Mouse (Mus musculus) erythroid progenitor cell, adult 5-6 weeks (primary cell): ENCODE results near the gene Dock7. TPM values are rescaled to one million over a fixed set of nuclear protein-coding genes. Genes with fewer than 3 reads are reported as not detected.

ENCODE experiments used
- ATAC-seq: replicated peaks from 2 replicates; pipeline ENCODE4 v1.8.0; 2016; ENCODE audit warnings: moderate number of reproducible peaks, mild to moderate bottlenecking, moderate TSS enrichment, inconsistent platforms; ENCODE audit not compliant: poor library complexity, low FRiP score, severe bottlenecking
- total RNA-seq, 2 experiments: library from RNA; stranded (forward) in 1 of 2; stranded (reverse) in 1 of 2; fragments of 150-400 nt in 1 of 2; fragments of 186-747, 209-891 nt in 1 of 2; gene quantifications; 2 replicates each; pipeline versions ENCODE4 v1.2.3 to v1.2.4; 2015 to 2017; ENCODE audit warnings: low replicate concordance in 2 of 2

Gene Dock7
- 2.5 and 5.8 TPM in 2 replicates for total RNA-seq (2015; ENCODE audit: low replicate concordance)
- 5.6 and 11.2 TPM in 2 replicates for total RNA-seq (2017; ENCODE audit: low replicate concordance)

DNA sequence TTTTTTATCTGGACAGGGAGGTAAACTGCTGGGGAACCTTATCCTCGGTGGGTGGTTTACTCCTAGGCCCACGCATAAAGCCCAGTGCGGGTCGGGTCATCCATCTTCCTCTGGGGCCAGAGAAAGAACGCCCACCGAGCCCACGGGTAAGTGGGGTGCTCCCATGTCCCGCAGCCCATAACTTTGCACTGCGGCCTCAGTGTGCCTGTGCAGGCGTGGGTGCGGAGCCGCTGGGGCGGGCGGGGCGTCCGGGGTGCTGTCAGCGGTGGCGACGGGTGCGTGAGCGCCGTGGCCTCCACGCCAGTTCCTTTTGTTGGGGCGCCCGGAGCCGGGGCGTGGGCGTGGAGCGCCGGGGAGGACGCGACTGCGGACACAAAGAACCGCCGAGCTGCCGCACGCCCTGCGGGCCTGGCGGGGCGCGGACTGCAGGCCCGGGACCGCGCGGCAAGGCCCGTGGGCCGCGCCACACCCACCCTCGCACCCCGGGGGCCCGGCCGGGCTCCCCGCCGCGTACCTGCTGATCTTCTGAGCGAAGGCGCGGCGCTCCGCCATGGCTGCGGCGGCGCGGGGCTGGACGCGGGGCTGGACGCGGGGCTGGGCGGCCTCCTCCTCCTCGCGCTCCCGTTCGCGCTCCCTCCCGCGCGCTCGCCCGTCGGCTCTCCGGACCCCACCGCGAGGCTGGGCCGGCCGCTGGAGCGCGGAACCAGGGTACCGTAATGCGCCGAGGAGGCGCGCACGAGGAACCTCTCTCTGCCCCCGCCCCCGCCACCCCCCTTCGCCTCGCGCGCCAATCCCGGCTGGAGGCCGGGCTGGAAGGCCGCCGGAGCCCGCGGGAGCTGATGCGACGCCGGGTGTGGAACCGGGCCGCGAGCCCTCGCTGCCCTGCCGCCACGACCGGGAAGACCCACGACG, at the start of gene Dock7:
Dock7 (minus strand) TSS at position 705 of the 912 bp plus-strand sequence.
- peak; percentile 71 for ATAC-seq

DNA sequence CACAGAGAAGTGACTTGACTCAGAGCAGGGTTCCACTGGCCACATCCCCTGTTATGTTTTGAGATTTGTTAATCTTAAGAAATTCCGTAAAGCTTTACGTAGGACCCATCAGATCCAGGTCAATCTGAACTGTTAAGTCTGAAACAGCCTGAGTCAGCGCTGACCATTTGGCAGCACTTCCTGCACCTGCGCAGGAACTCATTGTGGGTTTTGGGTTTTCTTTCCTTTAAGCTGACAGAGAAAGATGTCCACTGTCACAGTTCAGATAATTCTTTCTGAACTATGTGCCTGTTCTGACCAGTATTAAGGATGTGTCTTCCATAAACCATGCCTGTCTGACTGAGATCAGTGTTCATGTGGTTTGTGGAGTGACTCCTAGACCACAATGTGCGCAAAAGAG, 48.2 kb upstream of the Dock7 start:
- no peak for ATAC-seq

DNA sequence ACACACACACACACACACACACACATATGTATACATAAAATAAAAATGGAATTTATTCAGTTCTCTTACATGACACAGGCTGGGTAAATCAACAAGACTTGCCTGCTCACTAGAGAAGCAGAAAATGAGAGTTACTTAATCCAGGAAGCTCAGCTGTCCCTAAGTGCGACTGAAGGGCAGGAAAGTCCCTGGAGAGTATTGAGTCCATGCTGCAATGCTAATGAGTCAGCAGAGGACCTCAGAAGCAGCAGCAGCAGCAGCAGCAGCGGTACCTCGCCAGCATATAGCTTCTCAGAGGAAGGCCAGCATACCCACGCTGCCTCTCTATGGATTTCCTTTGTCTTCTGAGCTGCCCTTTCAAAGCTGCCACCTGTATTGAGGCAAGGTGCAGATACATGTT, 42.8 kb upstream of the Dock7 start:
- ATAC-seq = no peak

DNA sequence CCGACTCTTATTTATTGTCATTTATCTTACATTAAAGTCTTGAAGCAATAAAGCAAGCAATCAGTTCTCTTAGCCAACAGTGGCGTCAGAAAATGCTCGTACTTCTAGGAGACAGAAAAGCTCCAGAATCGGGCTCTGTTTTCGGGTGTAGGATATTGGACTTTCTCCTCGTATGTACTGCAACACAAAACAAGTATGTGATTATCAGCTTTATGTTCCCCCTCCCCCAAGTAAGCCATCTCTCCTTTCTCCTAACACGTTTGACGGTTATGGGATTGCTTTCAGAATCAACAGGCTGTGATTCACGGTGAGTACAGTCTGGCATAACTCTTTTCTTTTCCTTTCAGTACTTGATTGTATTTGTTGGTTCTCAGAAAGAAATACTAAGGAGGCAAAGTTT, 42.3 kb upstream of the Dock7 start:
- no peak for ATAC-seq

DNA sequence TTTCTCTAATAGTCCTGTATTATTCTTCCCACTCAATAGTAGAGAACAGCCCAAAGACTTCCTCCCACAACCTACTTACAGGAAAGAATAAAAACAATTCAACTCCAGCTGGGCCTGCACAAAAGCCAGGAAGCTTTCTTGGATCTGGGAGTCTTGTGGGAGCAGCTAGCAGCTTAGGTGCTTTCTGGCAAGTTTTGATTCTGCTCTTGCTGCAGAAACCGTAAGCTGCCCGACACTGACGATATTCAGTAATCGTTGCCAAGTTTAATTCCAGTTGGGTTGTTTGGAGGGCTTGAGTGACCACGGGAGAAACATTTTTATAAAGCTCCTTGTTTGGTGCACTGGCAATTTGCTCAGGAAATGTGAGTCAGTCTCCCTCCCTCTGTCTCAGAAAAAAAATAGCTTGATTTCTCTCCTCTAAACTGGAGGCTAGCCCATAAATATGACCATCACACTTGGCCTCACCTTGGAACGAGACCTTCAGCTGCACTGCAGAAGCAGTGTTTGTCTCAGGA, 40.8 kb upstream of the Dock7 start:
- no peak for ATAC-seq

DNA sequence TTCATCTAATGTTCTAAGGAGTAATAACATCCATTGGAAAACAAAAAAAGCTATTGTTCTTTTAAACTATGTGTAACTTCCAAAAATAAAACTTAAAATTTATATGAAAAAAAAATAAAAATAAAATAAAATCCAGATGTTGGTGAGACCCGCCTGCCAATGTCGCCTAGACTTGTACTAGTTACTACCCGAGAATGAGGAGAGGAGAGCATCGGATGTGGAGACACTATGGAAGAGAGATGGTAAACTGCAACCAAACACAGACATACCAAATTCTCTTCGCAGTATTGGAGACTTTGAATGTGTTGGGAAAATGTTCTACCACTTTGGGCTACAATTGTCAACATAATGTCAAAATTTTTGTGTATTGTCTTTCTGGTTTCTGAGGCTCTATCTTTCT, 40.2 kb upstream of the Dock7 start:
- no peak for ATAC-seq

DNA sequence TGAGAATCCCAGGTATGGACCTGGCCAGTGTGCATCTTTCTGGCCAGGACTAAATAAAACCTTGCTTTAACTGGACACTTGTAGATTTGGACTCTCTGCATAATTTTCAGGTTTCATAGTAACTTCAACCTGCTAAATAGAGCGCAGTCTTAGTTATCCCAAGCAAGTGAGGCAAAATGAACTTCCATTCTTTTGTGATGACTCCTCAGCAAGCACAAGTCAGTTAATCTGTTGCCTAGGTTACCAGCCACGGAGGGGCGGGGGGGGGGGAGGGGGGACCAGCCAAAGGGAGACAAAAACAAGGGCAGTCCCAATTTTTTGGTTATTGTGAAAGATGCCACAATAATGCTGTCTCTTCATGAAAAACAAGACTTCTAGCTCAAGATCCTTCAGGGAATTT, 39.7 kb upstream of the Dock7 start:
- no peak for ATAC-seq

DNA sequence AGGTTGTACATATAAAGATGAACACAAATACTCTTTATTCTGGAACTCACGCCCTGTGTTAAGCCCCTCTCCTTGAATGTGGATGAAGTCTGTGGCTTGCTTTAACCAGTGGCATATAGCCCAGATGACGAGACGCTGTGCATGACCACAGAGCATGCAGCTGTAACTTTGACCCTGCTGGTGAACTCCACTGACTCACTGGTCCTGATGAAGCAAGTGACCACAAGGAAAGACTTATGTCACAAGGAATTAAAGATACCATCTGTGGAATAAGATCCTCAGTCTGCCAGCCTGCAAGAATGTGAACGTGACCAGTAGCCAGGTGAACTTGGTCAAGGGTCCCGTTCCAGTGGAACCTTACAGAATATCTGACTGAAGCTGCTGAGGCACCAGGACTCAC, 37.8 kb upstream of the Dock7 start:
- no peak for ATAC-seq

DNA sequence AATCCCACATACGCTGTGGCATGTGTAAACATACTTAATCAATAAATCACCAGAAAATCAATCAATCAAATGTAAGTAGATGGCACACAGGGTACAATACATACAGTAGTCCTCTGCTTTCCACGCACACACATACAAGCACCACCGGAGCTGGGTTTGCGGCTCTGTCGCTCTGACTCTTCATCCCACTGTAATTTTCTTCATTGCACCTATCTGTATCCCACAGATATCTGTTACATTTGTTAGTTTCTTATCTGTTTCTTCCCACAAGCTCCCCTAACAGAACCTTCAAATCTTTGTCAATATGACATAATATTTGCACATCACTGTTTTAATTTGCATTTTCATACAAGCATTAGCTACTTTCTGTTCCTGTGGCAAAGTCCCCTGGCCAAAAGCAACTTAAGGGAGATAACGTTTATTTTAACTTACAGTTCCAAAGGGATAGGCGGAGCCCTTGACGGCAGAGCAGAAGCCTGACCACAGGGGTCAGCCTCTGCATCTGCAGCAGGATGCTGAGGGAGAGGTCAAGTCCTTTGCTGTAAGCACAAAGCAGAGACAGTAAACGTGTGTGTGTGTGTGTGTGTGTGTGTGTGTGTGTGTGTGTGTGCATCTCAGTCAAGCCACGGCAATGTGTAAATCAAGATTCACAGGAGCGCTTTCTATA, 36.1 kb upstream of the Dock7 start:
- ATAC-seq = no peak

DNA sequence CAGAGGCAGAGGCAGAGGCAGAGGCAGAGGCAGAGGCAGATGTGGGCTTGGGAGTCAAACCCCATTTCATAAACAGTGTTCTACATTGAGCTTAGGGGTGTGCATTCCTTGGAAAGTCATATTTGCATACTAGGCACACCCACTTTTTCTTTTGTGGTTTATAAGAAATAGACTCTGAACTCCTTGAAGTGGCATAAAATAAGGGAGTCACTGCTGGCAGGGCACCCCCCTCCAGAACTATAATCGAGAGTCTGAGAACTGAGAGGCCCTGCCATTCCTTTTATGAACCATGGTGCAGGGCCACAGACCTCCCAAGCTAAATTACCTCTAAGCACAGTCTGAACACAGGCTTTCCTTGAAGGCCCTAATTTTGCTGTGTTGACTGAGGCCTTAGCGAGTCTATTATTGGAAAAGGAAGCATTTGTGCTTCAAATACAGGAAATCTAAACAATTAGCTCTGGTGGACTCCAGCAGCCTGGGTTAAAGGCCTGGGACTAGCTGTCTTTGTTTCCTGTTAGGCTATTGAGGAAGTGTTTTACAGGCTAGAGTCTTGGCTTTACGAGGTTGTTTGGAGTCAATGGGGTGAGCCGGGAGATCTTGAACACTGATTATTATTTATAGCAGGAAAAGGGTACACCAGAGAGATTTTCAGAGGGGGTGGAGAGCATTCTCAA, 31.3 kb upstream of the Dock7 start:
- ATAC-seq = no peak

DNA sequence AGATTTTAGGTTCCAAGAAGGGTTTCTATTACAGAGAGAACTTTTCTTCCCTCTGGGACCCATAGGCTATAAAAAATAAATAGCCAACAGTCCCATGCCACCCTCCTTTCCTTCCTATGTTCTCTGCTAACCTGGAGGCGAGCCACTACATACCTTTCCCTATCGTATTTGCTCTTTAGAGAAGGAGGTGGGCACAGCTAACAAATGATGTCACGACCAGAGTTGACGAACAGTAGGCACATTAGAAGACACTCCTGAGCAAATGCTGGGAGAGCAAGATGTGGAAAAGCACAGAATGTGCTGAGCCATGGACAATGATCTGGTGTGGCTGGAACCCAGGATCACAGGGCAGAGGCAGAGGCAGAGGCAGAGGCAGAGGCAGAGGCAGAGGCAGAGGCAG, 30.7 kb upstream of the Dock7 start:
- no peak for ATAC-seq

DNA sequence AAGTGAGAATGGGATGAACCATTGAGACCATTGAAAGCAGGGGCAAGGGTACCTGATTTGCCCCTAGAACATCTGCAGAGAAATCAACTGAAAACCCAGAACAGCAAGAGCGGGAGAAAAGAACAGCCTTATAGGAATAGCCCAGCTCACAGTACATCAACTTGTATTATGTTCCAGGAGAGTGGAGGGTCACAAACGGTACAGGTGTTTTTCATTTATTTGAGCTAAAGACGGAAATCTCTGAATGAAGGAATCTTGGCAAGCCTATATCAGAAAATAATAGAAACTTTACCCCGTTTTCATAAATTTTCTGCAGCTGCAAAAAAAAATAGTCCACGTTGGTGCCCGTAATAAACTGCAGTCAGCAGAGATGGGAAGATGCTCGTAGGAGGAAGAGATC, 22.6 kb upstream of the Dock7 start:
- ATAC-seq = no peak

DNA sequence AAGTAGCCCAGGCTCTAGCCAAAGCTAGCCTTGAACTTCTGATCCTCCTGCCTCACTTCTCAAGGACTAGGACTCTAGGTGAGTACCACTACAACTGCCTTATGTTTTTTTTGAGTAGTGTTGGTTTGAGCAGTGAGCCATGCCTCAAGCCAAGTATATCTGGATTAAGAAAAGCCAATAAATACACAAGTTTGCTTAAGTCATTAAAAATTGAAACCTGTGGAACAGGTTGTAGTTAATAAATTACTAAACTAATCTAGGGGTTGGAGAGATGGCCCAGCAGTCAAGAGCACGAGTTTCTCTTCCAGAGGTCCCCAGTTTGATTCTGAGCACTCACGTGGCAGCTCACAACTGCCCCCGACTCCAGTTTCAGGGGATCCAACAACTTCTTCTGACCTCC, 20.9 kb upstream of the Dock7 start:
- ATAC-seq = no peak

DNA sequence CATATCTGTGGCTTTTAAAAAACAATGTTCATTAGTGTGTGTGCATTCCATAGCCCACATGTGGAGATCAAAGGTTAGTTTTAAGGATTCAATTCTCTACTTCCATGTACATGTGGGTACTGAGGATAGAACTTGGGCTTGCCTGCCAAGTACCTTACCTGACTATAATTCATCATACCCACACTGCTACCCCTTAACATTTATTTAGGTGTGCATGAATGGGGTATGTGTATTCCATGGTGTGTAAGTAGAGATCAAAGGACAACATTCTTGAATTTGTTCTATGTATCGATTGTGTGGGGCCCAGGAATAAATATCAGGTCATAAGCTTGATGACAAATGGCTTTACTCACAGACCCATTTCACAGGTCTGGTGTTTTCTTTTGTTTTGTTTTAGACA, 20.5 kb upstream of the Dock7 start:
- no peak for ATAC-seq

DNA sequence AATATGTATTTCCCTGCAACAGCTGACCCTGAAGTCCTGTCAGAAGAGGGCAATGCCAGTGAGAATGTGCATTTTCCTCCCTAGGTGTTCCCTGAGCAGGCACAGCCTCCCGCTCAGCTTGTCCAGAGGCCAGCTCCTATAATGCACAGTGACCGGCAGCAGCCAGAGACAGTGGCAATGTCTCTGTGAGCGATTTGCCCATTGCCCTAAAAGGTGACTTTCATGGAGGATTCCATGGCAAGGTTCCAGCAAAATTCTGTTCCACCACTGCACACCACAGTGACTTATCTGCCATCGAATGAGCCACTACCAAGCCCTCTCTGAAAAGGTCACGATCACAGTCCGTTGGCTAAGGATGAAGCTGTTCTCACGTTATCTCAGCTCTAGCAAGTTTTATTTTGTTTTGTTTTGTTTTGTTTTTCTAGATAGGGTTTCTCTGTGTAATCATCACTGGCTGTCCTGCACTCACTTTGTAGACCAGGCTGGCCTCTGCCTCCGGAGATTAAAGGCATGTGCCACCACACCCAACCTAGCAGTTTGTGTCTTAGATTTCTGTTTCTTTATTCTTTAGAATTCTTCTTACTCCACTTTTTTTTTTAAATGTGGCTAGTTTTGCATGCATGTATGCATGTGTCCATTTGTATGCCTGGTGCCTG, 17.4 kb upstream of the Dock7 start:
- ATAC-seq = no peak

DNA sequence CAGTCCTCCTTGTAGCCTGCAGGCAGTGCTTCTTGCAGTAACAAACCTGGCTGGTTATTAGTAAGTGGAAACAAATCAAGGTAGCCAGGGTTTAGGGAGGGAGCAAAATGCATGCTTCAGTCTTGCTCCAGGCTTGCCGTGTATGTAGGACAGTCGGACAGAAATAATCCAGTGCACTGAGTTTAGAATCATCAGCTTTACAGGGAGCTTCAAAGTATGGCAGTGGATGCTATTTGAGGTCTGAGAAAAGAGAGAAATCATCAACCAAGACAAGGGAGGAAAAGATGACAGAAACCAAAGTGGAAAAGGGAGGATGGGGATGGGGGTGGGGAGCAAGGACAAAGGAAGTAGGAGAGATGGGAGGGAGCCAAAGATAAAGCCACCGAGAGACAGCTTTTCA, 13.8 kb upstream of the Dock7 start:
- ATAC-seq = no peak

DNA sequence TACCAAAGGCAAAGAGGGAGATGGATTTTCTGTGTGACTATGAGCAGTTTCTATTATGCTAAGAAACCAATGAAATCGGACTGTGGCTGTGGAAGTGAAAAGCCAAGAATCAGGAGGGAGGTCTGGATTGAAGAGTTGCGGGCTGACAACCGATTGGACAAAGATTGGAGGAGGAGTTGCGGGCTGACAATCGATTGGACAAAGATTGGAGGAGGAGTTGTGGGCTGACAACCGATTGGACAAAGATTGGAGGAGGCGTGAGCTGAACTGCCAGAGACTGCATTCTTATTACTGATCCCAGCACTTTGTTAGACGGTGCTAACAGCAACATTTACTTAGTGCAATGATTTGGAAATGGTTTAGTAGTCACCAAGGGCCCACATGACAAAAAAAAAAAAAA, 12.6 kb upstream of the Dock7 start:
- no peak for ATAC-seq

DNA sequence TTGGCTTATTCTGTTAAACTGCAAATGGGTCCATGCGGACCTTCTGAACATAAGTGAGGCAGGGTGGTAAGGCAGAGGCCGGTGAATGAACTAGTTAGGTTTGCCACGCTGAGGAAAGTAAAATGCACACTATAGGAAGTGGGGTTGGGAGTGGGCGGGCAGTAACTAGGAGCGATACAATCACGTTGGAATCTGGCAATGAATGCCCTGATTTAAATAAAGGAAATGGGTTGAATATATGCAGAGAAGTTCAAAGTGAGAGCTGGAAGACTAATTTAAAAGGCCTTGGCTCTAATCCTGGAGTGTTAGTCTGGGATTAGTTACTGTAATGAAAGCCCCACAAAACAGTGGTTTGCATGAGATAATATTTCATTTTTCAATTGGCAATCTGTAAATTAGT, 12.0 kb upstream of the Dock7 start:
- ATAC-seq = no peak

DNA sequence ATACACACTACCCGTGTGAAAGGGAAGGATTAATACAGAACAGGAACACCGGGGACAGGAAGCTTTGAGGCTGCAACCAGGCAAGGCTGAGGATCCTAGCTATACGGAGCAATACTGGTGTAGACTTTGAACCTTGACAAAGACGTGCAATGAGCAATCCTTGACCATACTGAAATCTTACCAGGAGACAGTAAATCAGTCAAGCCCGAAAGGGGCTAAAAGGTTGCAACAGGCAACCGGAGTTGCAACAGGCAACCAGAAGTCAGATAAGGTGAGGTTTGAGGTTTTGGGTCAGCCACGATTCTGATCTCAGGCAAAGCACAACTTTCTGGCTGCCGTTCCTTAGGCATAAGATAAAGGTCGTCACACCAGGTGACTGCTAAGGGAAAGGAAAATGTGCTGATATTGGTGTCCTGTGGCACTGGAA, 10.5 kb upstream of the Dock7 start:
- no peak for ATAC-seq

DNA sequence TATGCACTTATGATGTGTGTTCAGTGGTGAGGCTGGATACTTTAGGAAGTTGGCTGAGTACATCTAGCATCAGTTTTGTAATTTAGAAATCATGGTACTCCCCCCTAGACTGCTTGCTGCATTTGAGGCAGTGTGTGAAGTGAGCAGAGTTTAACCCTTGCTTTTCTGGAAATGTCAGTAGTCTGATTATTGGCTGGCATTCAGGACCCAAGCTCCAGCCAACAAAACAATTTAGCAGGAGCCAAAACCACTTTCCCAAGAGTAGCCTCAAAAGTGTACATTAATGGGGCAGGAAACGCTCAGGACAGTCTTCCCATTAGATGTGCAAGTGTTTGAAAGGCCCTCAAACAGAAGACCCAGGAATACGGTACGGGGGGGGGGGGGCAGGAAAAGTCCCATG, 2.8 kb upstream of the Dock7 start:
- ATAC-seq = no peak
